Mouse (Mus musculus) telencephalon, adult 2 months (tissue): ENCODE data around the gene Gm20708.

Experiments used
- DNase-seq: peaks from one replicate; pipeline ENCODE4 v3.0.0-alpha.2; 2011; ENCODE audit warnings: low read depth, low spot score

Gm20708 gene

GRCm38 (mm10) chr11:117863174-117863856 lies 53.8 kb downstream of the Gm20708 start:
- no peak for DNase-seq

- no peak for DNase-seq
Measured at GRCm38 (mm10) chr11:117864805-117865204, 55.3 kb downstream of the Gm20708 start.

- DNase-seq: no peak
Measured at GRCm38 (mm10) chr11:117865988-117866387, 56.5 kb downstream of the Gm20708 start.

- DNase-seq: peak; percentile 55
Measured at GRCm38 (mm10) chr11:117870688-117871365, 61.4 kb downstream of the Gm20708 start.

- no peak for DNase-seq
Measured at GRCm38 (mm10) chr11:117871376-117871775, 61.9 kb downstream of the Gm20708 start.

- DNase-seq: no peak
Measured at GRCm38 (mm10) chr11:117871911-117872584, 62.6 kb downstream of the Gm20708 start.

GRCm38 (mm10) chr11:117872861-117873608 lies 63.6 kb downstream of the Gm20708 start, which contains the start of gene Tha1:
Gene Tha1 (minus strand): TSS chr11:117873481.
- peak; percentile 61 for DNase-seq

GRCm38 (mm10) chr11:117874419-117874818 lies 65.0 kb downstream of the Gm20708 start:
- DNase-seq: no peak

- no peak for DNase-seq
Measured at GRCm38 (mm10) chr11:117875681-117876080, 66.2 kb downstream of the Gm20708 start.

GRCm38 (mm10) chr11:117877917-117878745 lies 68.7 kb downstream of the Gm20708 start:
- no peak for DNase-seq

GRCm38 (mm10) chr11:117878892-117879291 lies 69.4 kb downstream of the Gm20708 start:
- DNase-seq: no peak

GRCm38 (mm10) chr11:117879676-117880075 lies 70.2 kb downstream of the Gm20708 start:
- DNase-seq: no peak

- DNase-seq: no peak
Measured at GRCm38 (mm10) chr11:117880336-117880976, 71.0 kb downstream of the Gm20708 start.

- no peak for DNase-seq
Measured at GRCm38 (mm10) chr11:117880977-117881358, 71.5 kb downstream of the Gm20708 start.

GRCm38 (mm10) chr11:117881787-117882186 lies 72.3 kb downstream of the Gm20708 start:
- DNase-seq: no peak

- no peak for DNase-seq
Measured at GRCm38 (mm10) chr11:117882208-117882607, 72.7 kb downstream of the Gm20708 start.

GRCm38 (mm10) chr11:117886000-117886399 lies 76.5 kb downstream of the Gm20708 start:
- DNase-seq: no peak

GRCm38 (mm10) chr11:117888168-117888852 lies 78.8 kb downstream of the Gm20708 start:
- DNase-seq: no peak

GRCm38 (mm10) chr11:117888853-117889822 lies 79.7 kb downstream of the Gm20708 start:
- DNase-seq: no peak
